Mouse (Mus musculus) testis, postnatal 10 days (tissue): ENCODE results near the gene Gm8005.
"Not testable (repeated sequence)": the region's sequence is repeated elsewhere in the genome, so short reads cannot be mapped to it uniquely, and the experiment has no call there.

Experiments
- DNase-seq: peaks from one replicate; pipeline ENCODE4 v3.0.0; 2021; ENCODE audit warnings: low spot score

Gene Gm8005

GRCm38 (mm10) chr14:42439573-42439972 lies at the start of gene Gm8005:
Gene Gm8005, minus strand, starts transcription at chr14:42439673.
- DNase-seq = not testable (repeated sequence)

- DNase-seq = not testable (repeated sequence)
Measured at GRCm38 (mm10) chr14:42463581-42463980, 24.1 kb upstream of the Gm8005 start, which contains the start of gene Gm8011. Gene Gm8011, plus strand, starts transcription at chr14:42463881.
